Mouse (Mus musculus) thymus, adult 2 months (tissue): ENCODE results near the gene Dclk2. TPM values are rescaled to one million over a fixed set of nuclear protein-coding genes. Genes with fewer than 3 reads are reported as not detected.

ENCODE experiments used
- DNase-seq: peaks from one replicate; pipeline ENCODE4 v3.0.0; 2021
- H3K27ac ChIP-seq: fragments of 200-500 bp; 2 replicates; pipeline ENCODE4 v1.5.1; 2012; ENCODE audit warnings: low read length, control low read depth; ENCODE audit not compliant: control insufficient read depth, insufficient read depth
- H3K27me3 ChIP-seq: fragments of 200-500 bp; 2 replicates; pipeline ENCODE4 v1.6.1; 2012; ENCODE audit warnings: mild to moderate bottlenecking, low read length, moderate library complexity, mixed read lengths; ENCODE audit not compliant: control insufficient read depth, insufficient read depth
- H3K36me3 ChIP-seq: fragments of 200-500 bp; 2 replicates; pipeline ENCODE4 v1.6.1; 2012; ENCODE audit warnings: mild to moderate bottlenecking, low read length, moderate library complexity; ENCODE audit not compliant: control insufficient read depth, insufficient read depth
- H3K4me1 ChIP-seq: fragments of 200-500 bp; replicated peaks from 2 replicates; pipeline ENCODE4 v1.6.1; 2012; ENCODE audit warnings: low read length; ENCODE audit not compliant: control insufficient read depth, insufficient read depth
- H3K4me3 ChIP-seq: fragments of 200-500 bp; 2 replicates; pipeline ENCODE4 v1.5.1; 2012; ENCODE audit warnings: mild to moderate bottlenecking, low read length, control low read depth, moderate library complexity; ENCODE audit not compliant: control insufficient read depth, insufficient read depth
- CTCF ChIP-seq: fragments of 200-500 bp; IDR thresholded peaks from 2 replicates; pipeline ENCODE4 v1.5.1; 2012; ENCODE audit warnings: mild to moderate bottlenecking, control low read depth, low read length, moderate library complexity, borderline replicate concordance; ENCODE audit not compliant: control insufficient read depth, poor library complexity, insufficient read depth; ENCODE audit errors: extremely low read depth
- POLR2A ChIP-seq: fragments of 200-500 bp; IDR thresholded peaks from 2 replicates; pipeline ENCODE4 v1.6.1; 2012; ENCODE audit warnings: mild to moderate bottlenecking, low read length, control low read depth, moderate library complexity; ENCODE audit not compliant: control insufficient read depth, poor library complexity, insufficient read depth; ENCODE audit errors: extremely low read depth
- WGBS: fragments of 180-500 bp; shearing (Covaris S2); methylation state at CpG from one replicate; pipeline ENCODE4 v1.1.7; 2018; 5-methylcytosine and 5-hydroxymethylcytosine counted together
- polyA plus RNA-seq: library from polyadenylated mRNA; depleted of rRNA; stranded (reverse); fragments of >200 nt; gene quantifications from 2 replicates; pipeline ENCODE4 v1.2.3, GENCODE M21; 2012

Dclk2 gene
- polyA plus RNA-seq, 1 experiment, result 55.5 TPM

- TF ChIP-seq CTCF (no peak), POLR2A (no peak)
- DNase-seq, result no peak
- Histone ChIP-seq H3K27me3 (no peaks in the 10 kb centered on the region), H3K36me3 (no peaks in the 10 kb centered on the region), H3K4me3 (no peak overlapping the region), H3K27ac (no peak overlapping the region), H3K4me1 (peaks cover 6% of the 10 kb centered on the region)
- 84% methylated on average over 1 of the region's 1 CpGs for WGBS
Observed at GRCm38 (mm10) chr3:86954521-86954920, 33.9 kb upstream of the Dclk2 start.

DNA sequence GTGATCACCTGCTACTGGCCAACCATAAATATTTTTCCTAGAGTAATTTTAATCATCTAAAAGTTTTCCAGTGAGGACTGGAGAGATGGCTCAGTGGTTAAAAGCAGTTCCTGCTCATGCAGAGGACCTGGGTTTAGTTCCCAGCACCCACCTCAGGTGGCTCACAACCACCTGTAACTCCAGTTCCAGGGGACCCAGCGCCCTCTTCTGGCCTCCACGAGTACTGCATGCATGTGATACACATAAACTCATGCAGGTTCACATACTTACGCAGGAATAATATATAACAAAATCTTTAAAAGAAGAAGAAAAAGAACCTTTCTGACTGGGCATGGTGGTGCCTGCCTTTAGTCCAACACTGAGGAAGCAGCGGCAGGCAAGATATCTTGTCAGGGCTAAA lies 33.2 kb upstream of the Dclk2 start:
- Histone ChIP-seq H3K4me1 (peaks cover 3% of the 10 kb centered on the region; the same call in 1 of the 2 replicates), H3K4me3 (no peak overlapping the region), H3K27ac (no peak overlapping the region), H3K27me3 (no peaks in the 10 kb centered on the region), H3K36me3 (no peaks in the 10 kb centered on the region)
- DNase-seq, result no peak
- TF ChIP-seq POLR2A (no peak), CTCF (no peak)
- 94% methylated on average over 4 of the region's 4 CpGs for WGBS

GRCm38 (mm10) chr3:86950652-86951051 lies 30.0 kb upstream of the Dclk2 start:
- H3K27me3 ChIP-seq, result no peaks in the 10 kb centered on the region
- 66% methylated on average over 2 of the region's 2 CpGs for WGBS
- H3K4me1 ChIP-seq, result peaks cover 3% of the 10 kb centered on the region; the same call in 1 of the 2 replicates
- H3K27ac ChIP-seq, result no peak overlapping the region
- no peaks in the 10 kb centered on the region for H3K36me3 ChIP-seq
- no peak for DNase-seq
- TF ChIP-seq POLR2A, result no peak
- TF ChIP-seq CTCF, result no peak
- H3K4me3 ChIP-seq, result no peak overlapping the region

DNA sequence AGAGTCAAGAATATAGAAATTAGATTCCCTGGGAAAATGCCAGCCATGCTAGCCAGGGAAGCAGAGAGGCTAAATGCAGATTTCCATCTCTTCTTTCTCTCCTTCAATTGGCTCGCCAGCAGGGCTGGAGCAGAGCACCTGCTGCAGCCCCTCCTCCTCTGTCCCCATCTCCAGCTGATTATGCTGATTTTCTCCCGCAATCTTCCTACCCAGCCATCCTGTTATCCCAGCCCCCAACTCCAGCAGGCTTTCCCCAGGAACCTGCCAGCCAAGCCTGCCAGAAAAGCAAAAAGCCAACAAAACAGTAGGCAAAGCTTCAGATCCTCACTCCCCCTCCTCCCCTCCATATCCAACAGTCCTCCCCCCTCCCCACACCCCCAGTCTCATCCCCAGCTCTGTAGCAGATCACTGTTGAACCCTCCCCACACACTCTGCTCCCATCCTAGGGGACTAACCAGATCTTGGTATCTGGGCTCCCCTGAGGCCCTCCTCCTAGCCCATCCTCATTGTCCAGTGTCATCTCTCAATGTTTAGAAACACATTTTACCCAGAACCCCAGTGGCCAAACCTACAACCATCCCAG lies 15.7 kb upstream of the Dclk2 start:
- TF ChIP-seq CTCF (no peak), POLR2A (no peak)
- H3K27ac ChIP-seq, result no peak overlapping the region
- H3K4me1 ChIP-seq, result no peaks in the 10 kb centered on the region
- no peaks in the 10 kb centered on the region for H3K27me3 ChIP-seq
- H3K36me3 ChIP-seq, result no peaks in the 10 kb centered on the region
- DNase-seq, result no peak
- 87% methylated on average over 2 of the region's 2 CpGs for WGBS
- no peak overlapping the region for H3K4me3 ChIP-seq

- 92% methylated on average over 7 of the region's 7 CpGs for WGBS
- no peaks in the 10 kb centered on the region for H3K4me1 ChIP-seq
- no peaks in the 10 kb centered on the region for H3K36me3 ChIP-seq
- no peak for DNase-seq
- TF ChIP-seq POLR2A, result no peak
- no peak for TF ChIP-seq CTCF
- no peak overlapping the region for H3K27ac ChIP-seq
- no peak overlapping the region for H3K4me3 ChIP-seq
- no peaks in the 10 kb centered on the region for H3K27me3 ChIP-seq
Observed at GRCm38 (mm10) chr3:86933446-86933845, 12.8 kb upstream of the Dclk2 start.

- Histone ChIP-seq H3K4me1 (peaks cover 5% of the 10 kb centered on the region; the same call in 1 of the 2 replicates), H3K27ac (no peak overlapping the region), H3K27me3 (no peaks in the 10 kb centered on the region), H3K4me3 (no peak overlapping the region), H3K36me3 (no peaks in the 10 kb centered on the region)
- 92% methylated on average over 10 of the region's 10 CpGs for WGBS
- DNase-seq, result no peak
- no peak for TF ChIP-seq CTCF
- TF ChIP-seq POLR2A, result no peak
Observed at GRCm38 (mm10) chr3:86923686-86924085, 3.0 kb upstream of the Dclk2 start.

DNA sequence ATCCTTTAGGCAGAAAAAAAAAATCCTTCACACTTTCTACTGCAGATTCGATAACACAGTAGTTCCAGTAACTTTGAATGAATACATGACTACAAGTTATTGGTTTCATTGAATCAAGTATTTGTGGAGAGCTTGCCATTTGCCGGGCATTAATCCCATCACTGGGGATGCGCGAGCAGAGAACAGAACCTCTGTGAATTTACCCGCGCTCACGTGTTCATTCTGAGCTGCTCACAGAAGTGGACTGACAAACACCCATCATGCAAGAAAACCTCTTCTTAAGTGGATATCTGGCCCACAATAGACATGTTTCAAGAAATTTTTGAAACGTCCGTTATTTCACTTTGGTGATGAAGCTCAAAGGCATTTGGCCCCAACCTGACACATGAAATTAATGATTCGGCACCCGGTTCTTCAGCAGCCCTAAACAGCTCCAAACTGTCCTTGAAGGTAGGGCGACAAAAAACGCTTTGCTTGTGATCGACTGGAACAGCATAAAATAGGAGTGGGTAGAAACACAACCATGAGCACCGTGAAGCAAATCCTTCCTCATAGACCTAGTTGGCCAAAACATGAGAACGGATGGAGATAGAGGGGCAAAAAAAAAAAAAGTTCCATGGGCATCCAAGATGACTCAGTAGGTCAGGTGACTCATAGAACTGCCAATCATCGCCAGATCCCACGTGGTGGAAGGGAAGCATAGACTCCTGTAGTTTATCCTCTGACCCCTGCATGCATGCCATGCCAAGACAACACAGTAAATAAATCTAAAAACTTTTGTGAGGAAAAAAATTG lies 726 bp upstream of the Dclk2 start:
- H3K4me1 ChIP-seq, result peaks cover 13% of the 10 kb centered on the region
- WGBS, result 77% methylated on average over 18 of the region's 18 CpGs
- DNase-seq, result no peak
- TF ChIP-seq POLR2A (no peak), CTCF (no peak)
- no peaks in the 10 kb centered on the region for H3K27me3 ChIP-seq
- H3K27ac ChIP-seq, result no peak overlapping the region
- H3K4me3 ChIP-seq, result no peak overlapping the region
- no peaks in the 10 kb centered on the region for H3K36me3 ChIP-seq
